Mouse (Mus musculus) layer of hippocampus, postnatal 25 days (tissue): ENCODE data around the gene Prok1. TPM values are rescaled to one million over a fixed set of nuclear protein-coding genes. Genes with fewer than 3 reads are reported as not detected.

Experiments
- DNase-seq, 2 experiments: peaks; one replicate each; pipeline ENCODE4 v3.0.0; 2022; ENCODE audit warnings: mixed read lengths in 2 of 2, low spot score in 1 of 2; ENCODE audit errors: extremely low spot score in 1 of 2
- total RNA-seq, 2 experiments: library from RNA; stranded (reverse); gene quantifications; 2 replicates each; pipeline ENCODE4 v1.2.3; 2021

Gene Prok1
- total RNA-seq, 2 experiments from 2014 or later: 0.07 TPM; not detected in 1

GRCm38 (mm10) chr3:107238471-107238980, 981 bp downstream of the Prok1 start:
- DNase-seq: no peak

GRCm38 (mm10) chr3:107238051-107238450, 1.5 kb downstream of the Prok1 start:
- DNase-seq: no peak

- DNase-seq: no peak
Measured at GRCm38 (mm10) chr3:107233945-107234344, 5.6 kb downstream of the Prok1 start.

- DNase-seq: peak; percentile 84 to 97
Measured at GRCm38 (mm10) chr3:107233351-107233813, 6.1 kb downstream of the Prok1 start.

GRCm38 (mm10) chr3:107231202-107231601, 8.3 kb downstream of the Prok1 start:
- no peak for DNase-seq

GRCm38 (mm10) chr3:107230527-107230926, 9.0 kb downstream of the Prok1 start, which contains the start of gene A630076J17Rik:
TSS of gene A630076J17Rik (plus strand) at chr3:107230614.
- no peak for DNase-seq

- DNase-seq: no peak
Measured at GRCm38 (mm10) chr3:107229822-107230221, 9.7 kb downstream of the Prok1 start.

- no peak for DNase-seq
Measured at GRCm38 (mm10) chr3:107229221-107229620, 10.3 kb downstream of the Prok1 start.

GRCm38 (mm10) chr3:107225820-107226219, 13.7 kb downstream of the Prok1 start:
- no peak for DNase-seq

- DNase-seq: no peak
Measured at GRCm38 (mm10) chr3:107223230-107223629, 16.3 kb downstream of the Prok1 start.

GRCm38 (mm10) chr3:107221608-107222007, 17.9 kb downstream of the Prok1 start, which contains the start of gene Cym:
TSS of gene Cym (minus strand) at chr3:107221732.
- no peak for DNase-seq

- DNase-seq: no peak
Measured at GRCm38 (mm10) chr3:107218572-107218971, 20.9 kb downstream of the Prok1 start.

GRCm38 (mm10) chr3:107217101-107217480, 22.4 kb downstream of the Prok1 start:
- DNase-seq: no peak

- DNase-seq: no peak
Measured at GRCm38 (mm10) chr3:107216400-107217100, 23.0 kb downstream of the Prok1 start.

- no peak for DNase-seq
Measured at GRCm38 (mm10) chr3:107214606-107215005, 24.9 kb downstream of the Prok1 start.

GRCm38 (mm10) chr3:107207625-107208253, 31.8 kb downstream of the Prok1 start:
- DNase-seq: no peak

- DNase-seq: no peak
Measured at GRCm38 (mm10) chr3:107206490-107207150, 32.9 kb downstream of the Prok1 start.

- DNase-seq: peak; percentile 61 to 91
Measured at GRCm38 (mm10) chr3:107205994-107206393, 33.5 kb downstream of the Prok1 start.

- no peak for DNase-seq
Measured at GRCm38 (mm10) chr3:107205170-107205569, 34.3 kb downstream of the Prok1 start.

- no peak for DNase-seq
Measured at GRCm38 (mm10) chr3:107204413-107204812, 35.1 kb downstream of the Prok1 start.
